ENCODE assay signal across 7 mouse cellular contexts in genomic region chr6:148946881-148947405, GRCm38 (mm10). TPM values are rescaled to one million over a fixed set of nuclear protein-coding genes. Genes with fewer than 3 reads are reported as not detected.
DNase-seq lines count a peak whose midpoint lies in the region; ATAC-seq and TF ChIP-seq lines count a peak whose summit lies in the region.

No protein-coding gene starts in this region.

- peak overlapping the region; percentile 53 for H3K4me3 ChIP-seq in thymus, adult 2 months (ENCODE audit: control insufficient read depth, insufficient read depth, low read length)
- peak overlapping the region; percentile 93 for H3K4me3 ChIP-seq in forebrain, embryonic 13.5 days
- H3K4me3 ChIP-seq in liver, embryonic 15.5 days (replicated peaks), result peak overlapping the region; percentile 88
- H3K4me3 ChIP-seq in stomach, embryonic 15.5 days (replicated peaks), result peak overlapping the region; percentile 74

- no peak for ATAC-seq in forebrain, embryonic 13.5 days
- no peak for ATAC-seq in liver, embryonic 15.5 days (ENCODE audit: insufficient read depth)
- ATAC-seq in stomach, embryonic 15.5 days (ENCODE audit: insufficient read depth, low FRiP score, low read depth), result no peak; the same call in 1 of the 2 replicates

- no peaks in the 10 kb centered on the region for H3K27me3 ChIP-seq in thymus, adult 2 months (ENCODE audit: control insufficient read depth, insufficient read depth, low read length)
- no peaks in the 10 kb centered on the region for H3K27me3 ChIP-seq in forebrain, embryonic 13.5 days
- no peaks in the 10 kb centered on the region for H3K27me3 ChIP-seq in liver, embryonic 15.5 days
- no peaks in the 10 kb centered on the region for H3K27me3 ChIP-seq in stomach, embryonic 15.5 days (replicated peaks)

- H3K36me3 ChIP-seq in thymus, adult 2 months (ENCODE audit: control insufficient read depth, insufficient read depth, low read length), result no peaks in the 10 kb centered on the region
- 0 out of 2 replicates have a peak, but pooled peaks cover 6% of the 10 kb centered on the region for H3K36me3 ChIP-seq in forebrain, embryonic 13.5 days (ENCODE audit: poor library complexity, severe bottlenecking)
- no peaks in the 10 kb centered on the region for H3K36me3 ChIP-seq in liver, embryonic 15.5 days (replicated peaks)
- no peaks in the 10 kb centered on the region for H3K36me3 ChIP-seq in stomach, embryonic 15.5 days

- H3K4me1 ChIP-seq in thymus, adult 2 months (replicated peaks; ENCODE audit: control insufficient read depth, insufficient read depth, low read length), result no peaks in the 10 kb centered on the region
- H3K4me1 ChIP-seq in forebrain, embryonic 13.5 days, result peaks cover 23% of the 10 kb centered on the region
- H3K4me1 ChIP-seq in liver, embryonic 15.5 days (replicated peaks), result peaks cover 40% of the 10 kb centered on the region
- peaks cover 11% of the 10 kb centered on the region; the same call in 1 of the 2 replicates for H3K4me1 ChIP-seq in stomach, embryonic 15.5 days

- WGBS in thymus, adult 2 months, result 32% methylated on average over 11 of the region's 11 CpGs
- 28% methylated on average over 11 of the region's 11 CpGs for WGBS in forebrain, embryonic 13.5 days
- WGBS in liver, embryonic 15.5 days (ENCODE audit: insufficient replicate concordance), result 34% methylated on average over 11 of the region's 11 CpGs
- 33% methylated on average over 11 of the region's 11 CpGs for whole genome bisulfite sequencing in stomach, embryonic 15.5 days

- peak overlapping the region; percentile 72 for H3K4me2 ChIP-seq in forebrain, embryonic 13.5 days
- H3K4me2 ChIP-seq in liver, embryonic 15.5 days, result peak overlapping the region; percentile 99
- H3K4me2 ChIP-seq in stomach, embryonic 15.5 days, result peak overlapping the region; percentile 89

- no peaks in the 10 kb centered on the region for H3K9me3 ChIP-seq in forebrain, embryonic 13.5 days (replicated peaks)
- H3K9me3 ChIP-seq in liver, embryonic 15.5 days (replicated peaks), result no peaks in the 10 kb centered on the region
- no peaks in the 10 kb centered on the region for H3K9me3 ChIP-seq in stomach, embryonic 15.5 days

- H3K27ac ChIP-seq in thymus, adult 2 months (ENCODE audit: control insufficient read depth, insufficient read depth, low read length), result peak overlapping the region; percentile 5; the same call in 1 of the 2 replicates
- peak overlapping the region; percentile 93; the same call in 1 of the 2 replicates for H3K27ac ChIP-seq in forebrain, embryonic 13.5 days
- H3K27ac ChIP-seq in liver, embryonic 15.5 days (replicated peaks), result peak overlapping the region; percentile 60
- peak overlapping the region; percentile 86 for H3K27ac ChIP-seq in stomach, embryonic 15.5 days

- TF ChIP-seq CTCF in thymus, adult 2 months (IDR thresholded peaks at IDR 0.05; ENCODE audit: borderline replicate concordance, control insufficient read depth, extremely low read depth, insufficient read depth, low read length, poor library complexity), result no peak

- H3K9ac ChIP-seq in forebrain, embryonic 13.5 days, result peak overlapping the region; percentile 98
- H3K9ac ChIP-seq in liver, embryonic 15.5 days, result peak overlapping the region; percentile 60
- H3K9ac ChIP-seq in stomach, embryonic 15.5 days, result peak overlapping the region; percentile 52; the same call in 1 of the 2 replicates

- no peak for TF ChIP-seq POLR2A in thymus, adult 2 months (IDR thresholded peaks at IDR 0.05; ENCODE audit: control insufficient read depth, extremely low read depth, insufficient read depth, low read length, poor library complexity)

- DNase-seq in thymus, adult 2 months, result no peak
- no peak for DNase-seq in thymus, postnatal 25 days
- DNase-seq in c-Kit-positive CD71-positive TER-119-positive erythroid progenitor cells, embryonic 14.5 days (ENCODE audit: low spot score), result no peak
- no peak for DNase-seq in spleen, postnatal 10 days (ENCODE audit: low spot score in 2 of 2)

RNA-seq across cellular contexts. Expression of gene Sinhcaf, which starts 0.7 kb away (rescaled TPM):
- 7.8 and 8.9 TPM in 2 replicates for polyA plus RNA-seq in thymus, adult 2 months (2012; rRNA removed)
- 187 and 207 TPM in 2 replicates for polyA plus RNA-seq in forebrain, embryonic 13.5 days (2015; fragmentation: Nextera tagmentation; extraction: Ambion mirVana)
- 14.5 and 15.9 TPM in 2 replicates for polyA plus RNA-seq in liver, embryonic 15.5 days (2015; fragmentation: Nextera tagmentation; extraction: Ambion mirVana)
- polyA plus RNA-seq in stomach, embryonic 15.5 days (2015; fragmentation: Nextera tagmentation; extraction: Ambion mirVana), result 87.0 and 90.3 TPM in 2 replicates

RNA-seq across cellular contexts. Expression of gene Caprin2, which starts 50.9 kb away (rescaled TPM):
- 6.3 and 9.5 TPM in 2 replicates for polyA plus RNA-seq in thymus, adult 2 months (2012; rRNA removed)
- polyA plus RNA-seq in forebrain, embryonic 13.5 days (2015; fragmentation: Nextera tagmentation; extraction: Ambion mirVana), result 11.0 and 16.0 TPM in 2 replicates
- polyA plus RNA-seq in liver, embryonic 15.5 days (2015; fragmentation: Nextera tagmentation; extraction: Ambion mirVana), result 4.3 and 5.7 TPM in 2 replicates
- 15.4 and 17.4 TPM in 2 replicates for polyA plus RNA-seq in stomach, embryonic 15.5 days (2015; fragmentation: Nextera tagmentation; extraction: Ambion mirVana)

Comparison
In these comparisons a context has a peak if more than half of its experiments do, and no peak if none do; other contexts are left out.
1. H3K27ac ChIP-seq: peak in every context shown above with its lines; median percentile 93 in forebrain, embryonic 13.5 days; 86 in stomach, embryonic 15.5 days; 60 in liver, embryonic 15.5 days; 5 in thymus, adult 2 months.